Mouse (Mus musculus): ENCODE results near the gene Zcchc3. TPM values are rescaled to one million over a fixed set of nuclear protein-coding genes. Genes with fewer than 3 reads are reported as not detected.

The Zcchc3 gene
- total RNA-seq, 2 experiments from 2014 or later = 12.5 to 13.8 TPM

GRCm38 (mm10) chr2:152367917-152368316 is 46.9 kb downstream of the Zcchc3 start:
- intact Hi-C loops (cut with DNase I) = no loop called here
- DNase-seq = no peak

- intact Hi-C loops (cut with DNase I) = no loop called here
- DNase-seq = peak; percentile 86
These were observed 51.3 kb downstream of the Zcchc3 start for GRCm38 (mm10) chr2:152363245-152364147.

Other genes starting within 250 kb of the Zcchc3 start
- 100 to 1,000 TPM; 142 to 148 TPM for gene Csnk2a1, start 188.2 kb downstream of the Zcchc3 start, total RNA-seq (2021)
- 10 to 100 TPM; 41.2 to 42.6 TPM for gene Tbc1d20, start 121.2 kb downstream of the Zcchc3 start, total RNA-seq (2021)
- 100 to 1,000 TPM; 123 to 134 TPM for gene Rbck1, start 82.4 kb downstream of the Zcchc3 start, total RNA-seq (2021)
- gene Trib3, start 71.0 kb downstream of the Zcchc3 start, total RNA-seq (2021) = 1 to 10 TPM in 1 of 2 experiments, under 1 TPM in 1; 0.92 to 1.4 TPM
- 10 to 100 TPM; 18.7 to 27.1 TPM for gene Nrsn2, start 38.4 kb downstream of the Zcchc3 start, total RNA-seq (2021)
- gene Sox12, start 17.0 kb downstream of the Zcchc3 start, total RNA-seq (2021) = 100 to 1,000 TPM; 102 to 105 TPM
- gene 6820408C15Rik, start 560 bp upstream of the Zcchc3 start, total RNA-seq (2021) = 1 to 10 TPM; 2.6 to 3.1 TPM
- not detected for gene Defb23, start 49.6 kb upstream of the Zcchc3 start, total RNA-seq (2021)
- gene Defb20, start 62.0 kb upstream of the Zcchc3 start, total RNA-seq (2021) = not detected
- gene Defb22, start 75.1 kb upstream of the Zcchc3 start, total RNA-seq (2021) = not detected
- not detected for gene Defb26, start 96.7 kb upstream of the Zcchc3 start, total RNA-seq (2021)
- gene Defb28, start 103.2 kb upstream of the Zcchc3 start, total RNA-seq (2021) = not detected
- gene Defb29, start 125.1 kb upstream of the Zcchc3 start, total RNA-seq (2021) = not detected
- gene Gm17416, start 154.3 kb upstream of the Zcchc3 start, total RNA-seq (2021) = not detected
- not detected for gene Defb21, start 157.7 kb upstream of the Zcchc3 start, total RNA-seq (2021)
- not detected for gene Defb19, start 165.3 kb upstream of the Zcchc3 start, total RNA-seq (2021)
- gene Defb45, start 184.4 kb upstream of the Zcchc3 start, total RNA-seq (2021) = not detected
- not detected for gene Defb36, start 189.3 kb upstream of the Zcchc3 start, total RNA-seq (2021)
- gene Defb25, start 208.0 kb upstream of the Zcchc3 start, total RNA-seq (2021) = not detected
- under 1 TPM; 0.62 to 0.86 TPM for gene Rem1, start 211.9 kb upstream of the Zcchc3 start, total RNA-seq (2021)

All from left cerebral cortex, postnatal 4 days (tissue).